Mouse (Mus musculus) cerebellum, adult 11-12 months (tissue): ENCODE measurements around the gene Tns4.

Experiments
- DNase-seq: peaks from one replicate; pipeline ENCODE4 v3.0.0; 2022

Gene Tns4

GRCm38 (mm10) chr11:99090391-99090790, 1.3 kb upstream of the Tns4 start:
- DNase-seq = no peak

GRCm38 (mm10) chr11:99088486-99088885, 620 bp downstream of the Tns4 start:
- DNase-seq = no peak

GRCm38 (mm10) chr11:99084366-99084765, 4.7 kb downstream of the Tns4 start:
- DNase-seq = no peak

- DNase-seq = no peak
Measured at GRCm38 (mm10) chr11:99083516-99083915, 5.6 kb downstream of the Tns4 start.

GRCm38 (mm10) chr11:99082098-99082497, 7.0 kb downstream of the Tns4 start:
- no peak for DNase-seq

- no peak for DNase-seq
Measured at GRCm38 (mm10) chr11:99081566-99081965, 7.5 kb downstream of the Tns4 start.

GRCm38 (mm10) chr11:99080902-99081543, 8.1 kb downstream of the Tns4 start:
- no peak for DNase-seq

- DNase-seq = no peak
Measured at GRCm38 (mm10) chr11:99077869-99078268, 11.2 kb downstream of the Tns4 start.

- no peak for DNase-seq
Measured at GRCm38 (mm10) chr11:99076744-99077319, 12.3 kb downstream of the Tns4 start.

- DNase-seq = no peak
Measured at GRCm38 (mm10) chr11:99073781-99074180, 15.3 kb downstream of the Tns4 start.

- DNase-seq = no peak
Measured at GRCm38 (mm10) chr11:99071866-99072265, 17.2 kb downstream of the Tns4 start.

- no peak for DNase-seq
Measured at GRCm38 (mm10) chr11:99068455-99068854, 20.7 kb downstream of the Tns4 start.

- DNase-seq = no peak
Measured at GRCm38 (mm10) chr11:99067591-99067990, 21.5 kb downstream of the Tns4 start.

GRCm38 (mm10) chr11:99065979-99066378, 23.1 kb downstream of the Tns4 start:
- peak; percentile 60 for DNase-seq

- no peak for DNase-seq
Measured at GRCm38 (mm10) chr11:99065353-99065752, 23.8 kb downstream of the Tns4 start.

GRCm38 (mm10) chr11:99063406-99064131, 25.5 kb downstream of the Tns4 start:
- no peak for DNase-seq

- no peak for DNase-seq
Measured at GRCm38 (mm10) chr11:99062661-99063060, 26.4 kb downstream of the Tns4 start.

GRCm38 (mm10) chr11:99060435-99060834, 28.7 kb downstream of the Tns4 start:
- no peak for DNase-seq

- DNase-seq = no peak
Measured at GRCm38 (mm10) chr11:99055571-99056452, 33.3 kb downstream of the Tns4 start.

- DNase-seq = no peak
Measured at GRCm38 (mm10) chr11:99055143-99055542, 34.0 kb downstream of the Tns4 start.

GRCm38 (mm10) chr11:99047643-99048042, 41.5 kb downstream of the Tns4 start:
- DNase-seq = no peak

- DNase-seq = no peak
Measured at GRCm38 (mm10) chr11:99047120-99047519, 42.0 kb downstream of the Tns4 start.
